Mouse (Mus musculus) ES-Bruce4 (cell line): ENCODE measurements around the gene Lats2. TPM values are rescaled to one million over a fixed set of nuclear protein-coding genes. Genes with fewer than 3 reads are reported as not detected.

Experiments used
- H3K27ac ChIP-seq: 2 replicates; pipeline ENCODE4 v1.5.1; 2012; ENCODE audit warnings: low read length, inconsistent platforms; ENCODE audit not compliant: insufficient read depth
- H3K27me3 ChIP-seq: 2 replicates; pipeline ENCODE4 v1.6.1; 2012; ENCODE audit warnings: mild to moderate bottlenecking, low read length, inconsistent platforms; ENCODE audit not compliant: control insufficient read depth, poor library complexity, insufficient read depth, severe bottlenecking
- H3K36me3 ChIP-seq: 2 replicates; pipeline ENCODE4 v1.6.1; 2012; ENCODE audit warnings: inconsistent platforms, mild to moderate bottlenecking, low read length, moderate library complexity; ENCODE audit not compliant: control insufficient read depth, poor library complexity, insufficient read depth, severe bottlenecking
- H3K4me1 ChIP-seq: one replicate; pipeline ENCODE4 v1.8.1; 2011; ENCODE audit warnings: low read length; ENCODE audit not compliant: control insufficient read depth, insufficient read depth
- H3K4me3 ChIP-seq: 2 replicates; pipeline ENCODE4 v1.5.1; 2011; ENCODE audit warnings: low read depth, mild to moderate bottlenecking, low read length
- H3K9ac ChIP-seq: 2 replicates; pipeline ENCODE4 v1.6.1; 2012; ENCODE audit warnings: low read depth, mild to moderate bottlenecking, inconsistent platforms; ENCODE audit not compliant: poor library complexity, severe bottlenecking
- H3K9me3 ChIP-seq: replicated peaks from 2 replicates; pipeline ENCODE4 v1.6.1; 2012; ENCODE audit warnings: mild to moderate bottlenecking, low read length, inconsistent platforms; ENCODE audit not compliant: control insufficient read depth, poor library complexity, insufficient read depth, severe bottlenecking
- CTCF ChIP-seq: IDR thresholded peaks from one replicate; pipeline ENCODE4 v1.8.1; 2011; ENCODE audit warnings: low read depth, low read length
- EP300 ChIP-seq: IDR thresholded peaks from 2 replicates; pipeline ENCODE4 v1.6.1; 2011; ENCODE audit warnings: low read depth, low read length; ENCODE audit not compliant: insufficient read depth
- POLR2A ChIP-seq: IDR thresholded peaks from one replicate; pipeline ENCODE4 v1.8.1; 2011; ENCODE audit warnings: low read length; ENCODE audit not compliant: insufficient read depth
- polyA plus RNA-seq: library from polyadenylated mRNA; stranded (reverse); fragments of >200 nt; gene quantifications from 2 replicates; pipeline ENCODE4 v1.2.4, GENCODE M21; 2011; ENCODE audit warnings: low read depth; ENCODE audit not compliant: missing spikeins, insufficient read depth, insufficient read length

The Lats2 gene
- polyA plus RNA-seq, 1 experiment: 18.4 TPM

DNA sequence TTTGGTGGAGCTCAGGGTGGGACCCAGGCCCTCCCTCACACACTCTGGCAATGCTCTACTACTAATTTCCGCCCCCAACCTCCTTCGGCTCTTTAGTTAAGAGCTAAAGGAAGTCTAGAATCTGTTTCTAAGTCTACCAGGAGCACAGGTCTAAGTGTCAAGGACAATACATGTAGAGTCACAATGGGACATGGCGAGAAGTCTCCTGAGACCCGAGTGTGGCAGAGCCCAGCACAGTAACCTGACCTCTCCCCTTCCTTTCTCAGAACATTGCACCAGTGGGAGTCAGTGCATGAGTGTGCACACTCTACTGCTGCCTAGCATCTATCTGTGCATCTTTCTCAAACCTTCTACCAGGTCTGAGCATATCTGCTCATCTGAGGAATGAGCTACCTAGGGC lies 52.4 kb downstream of the Lats2 start:
- H3K9me3 ChIP-seq: no peaks in the 10 kb centered on the region
- H3K27me3 ChIP-seq: no peaks in the 10 kb centered on the region
- no peak overlapping the region for H3K9ac ChIP-seq
- no peak overlapping the region for H3K4me3 ChIP-seq
- H3K4me1 ChIP-seq: peaks cover 2% of the 10 kb centered on the region
- TF ChIP-seq CTCF: no peak
- no peak for TF ChIP-seq EP300
- TF ChIP-seq POLR2A: no peak
- H3K36me3 ChIP-seq: no peaks in the 10 kb centered on the region
- H3K27ac ChIP-seq: no peak overlapping the region

DNA sequence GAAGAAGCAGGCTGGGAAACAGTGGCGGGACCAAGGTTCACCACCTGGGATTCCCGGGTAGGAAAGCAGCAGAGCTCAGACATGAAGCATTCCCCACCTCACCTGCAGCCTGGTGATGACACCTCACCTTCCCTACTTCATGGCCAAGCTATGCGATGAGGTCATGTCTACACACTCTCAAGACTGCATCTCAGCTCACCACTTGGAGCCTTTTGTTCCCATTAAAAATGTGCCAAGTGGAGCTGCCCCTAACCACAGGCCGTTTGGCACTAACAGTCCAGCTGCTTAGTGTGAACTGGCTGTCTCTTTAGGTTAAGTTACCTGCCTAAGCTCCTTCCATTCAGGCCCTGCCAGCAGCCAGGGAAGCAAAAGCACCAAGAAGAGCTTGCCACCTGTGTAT lies 53.1 kb downstream of the Lats2 start:
- no peak overlapping the region for H3K4me3 ChIP-seq
- H3K4me1 ChIP-seq: peaks cover 2% of the 10 kb centered on the region
- no peaks in the 10 kb centered on the region for H3K36me3 ChIP-seq
- TF ChIP-seq EP300 (no peak), CTCF (no peak), POLR2A (no peak)
- H3K9me3 ChIP-seq: no peaks in the 10 kb centered on the region
- no peak overlapping the region for H3K9ac ChIP-seq
- H3K27ac ChIP-seq: no peak overlapping the region
- H3K27me3 ChIP-seq: no peaks in the 10 kb centered on the region

DNA sequence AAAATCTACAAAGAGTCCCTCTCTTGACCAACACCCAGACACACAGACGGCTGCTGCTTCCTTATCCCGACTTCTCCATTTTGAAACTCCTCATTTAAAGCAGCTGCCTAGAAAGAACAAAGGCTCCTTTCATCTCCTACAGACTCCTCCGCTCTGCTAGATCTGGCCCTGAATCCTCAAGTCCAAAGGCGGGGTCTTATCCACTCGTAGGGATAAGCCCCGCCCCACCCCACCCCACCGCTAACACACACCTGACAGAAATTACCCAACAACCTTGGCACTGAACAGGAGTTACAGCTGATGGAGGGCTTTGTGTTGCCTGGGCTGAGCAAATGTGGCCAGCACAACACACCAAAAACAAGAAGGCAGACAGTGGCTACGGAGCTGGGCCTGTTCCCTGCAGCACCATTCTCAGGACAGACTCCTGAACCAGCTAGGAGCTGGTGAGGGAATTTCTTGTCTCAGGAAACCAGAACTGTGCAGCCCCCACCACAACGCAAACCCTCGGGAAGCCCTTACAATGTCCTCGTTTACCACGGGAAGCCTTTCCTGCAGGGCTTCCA lies 56.2 kb downstream of the Lats2 start:
- Histone ChIP-seq H3K27ac (no peak overlapping the region), H3K36me3 (no peaks in the 10 kb centered on the region), H3K9me3 (no peaks in the 10 kb centered on the region), H3K27me3 (no peaks in the 10 kb centered on the region), H3K9ac (no peak overlapping the region), H3K4me1 (peaks cover 2% of the 10 kb centered on the region), H3K4me3 (no peak overlapping the region)
- no peak for TF ChIP-seq POLR2A
- TF ChIP-seq CTCF: no peak
- TF ChIP-seq EP300: no peak

DNA sequence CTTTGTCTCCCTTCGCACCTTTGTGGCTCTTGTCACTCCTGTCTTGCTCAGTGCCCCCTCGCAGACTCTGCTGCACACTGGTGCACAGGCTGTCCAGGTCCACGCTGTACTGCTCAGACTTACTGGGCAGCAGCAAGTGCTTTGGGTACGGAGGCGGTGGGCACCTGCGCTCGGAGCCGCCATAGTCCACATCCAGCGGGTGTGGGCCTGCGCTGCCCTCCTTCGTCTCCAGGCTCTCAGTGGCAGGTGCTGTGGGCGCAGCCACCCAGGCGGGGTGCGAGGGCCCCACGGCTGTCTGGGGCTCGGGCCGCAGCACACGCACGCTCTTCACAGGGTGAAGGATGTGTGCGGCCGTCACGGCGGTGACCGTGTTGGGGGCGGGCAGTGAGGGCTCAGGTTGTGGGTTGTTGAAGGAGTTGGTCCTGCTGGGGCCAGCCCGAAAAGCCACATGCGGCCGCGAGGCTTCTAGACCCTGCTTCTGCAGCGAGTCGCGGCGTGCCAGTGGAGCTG lies 58.7 kb downstream of the Lats2 start:
- peak overlapping the region; percentile 28 for H3K4me3 ChIP-seq
- no peak for TF ChIP-seq CTCF
- TF ChIP-seq EP300: no peak
- TF ChIP-seq POLR2A: no peak
- no peak overlapping the region for H3K27ac ChIP-seq
- no peaks in the 10 kb centered on the region for H3K27me3 ChIP-seq
- no peaks in the 10 kb centered on the region for H3K36me3 ChIP-seq
- no peak overlapping the region for H3K9ac ChIP-seq
- no peaks in the 10 kb centered on the region for H3K9me3 ChIP-seq
- peaks cover 2% of the 10 kb centered on the region for H3K4me1 ChIP-seq

DNA sequence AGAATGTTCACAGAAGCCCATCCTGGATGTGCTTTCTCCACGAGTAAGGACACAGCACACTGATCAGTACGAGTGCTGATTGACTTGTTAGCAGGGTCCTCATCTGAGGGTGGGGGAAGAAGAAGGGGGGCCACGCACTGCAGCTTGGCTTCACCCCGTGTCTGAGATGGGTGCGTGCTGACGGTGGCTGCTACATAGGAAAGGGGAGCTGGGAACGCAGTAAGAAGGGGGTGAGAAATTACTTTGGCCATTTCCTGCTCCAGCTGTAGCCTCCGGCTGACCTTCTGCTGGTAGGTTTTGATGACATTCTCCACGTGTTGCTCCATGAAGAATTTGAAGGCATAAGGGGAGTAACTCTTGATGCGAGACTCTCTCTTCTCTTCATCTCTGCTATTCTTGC lies 59.2 kb downstream of the Lats2 start:
- no peak overlapping the region for H3K4me3 ChIP-seq
- no peak overlapping the region for H3K27ac ChIP-seq
- H3K27me3 ChIP-seq: no peaks in the 10 kb centered on the region
- no peaks in the 10 kb centered on the region for H3K36me3 ChIP-seq
- H3K9me3 ChIP-seq: no peaks in the 10 kb centered on the region
- peaks cover 2% of the 10 kb centered on the region for H3K4me1 ChIP-seq
- no peak overlapping the region for H3K9ac ChIP-seq
- TF ChIP-seq POLR2A: no peak
- no peak for TF ChIP-seq CTCF
- no peak for TF ChIP-seq EP300

DNA sequence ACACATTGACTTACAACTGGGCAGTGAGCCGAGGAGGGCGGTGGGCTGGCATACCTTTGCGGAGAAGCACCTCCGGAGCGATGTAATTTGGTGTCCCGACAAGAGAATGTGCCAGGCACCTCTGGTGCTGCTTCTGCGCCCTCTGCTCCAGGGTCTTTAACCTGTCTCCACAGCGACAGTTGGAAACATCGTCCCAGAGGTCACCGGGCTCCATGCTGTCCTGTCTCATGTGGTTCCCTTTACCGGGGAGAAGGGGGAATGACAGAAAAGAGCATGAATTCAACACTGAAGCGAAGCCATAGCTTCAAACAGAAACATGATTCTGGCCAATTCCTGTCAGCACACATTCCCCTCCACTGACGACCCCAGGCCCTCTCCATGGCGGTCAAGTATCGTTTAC lies 62.1 kb downstream of the Lats2 start:
- H3K9ac ChIP-seq: no peak overlapping the region
- no peak overlapping the region for H3K4me3 ChIP-seq
- no peak overlapping the region for H3K27ac ChIP-seq
- H3K9me3 ChIP-seq: no peaks in the 10 kb centered on the region
- no peaks in the 10 kb centered on the region for H3K36me3 ChIP-seq
- peaks cover 1% of the 10 kb centered on the region for H3K4me1 ChIP-seq
- TF ChIP-seq EP300 (no peak), POLR2A (no peak), CTCF (no peak)
- H3K27me3 ChIP-seq: no peaks in the 10 kb centered on the region
